Mouse (Mus musculus): ENCODE measurements around the gene B230104I21Rik.

Gene B230104I21Rik

GRCm38 (mm10) chr4:154352246-154352645 is 16.3 kb downstream of the B230104I21Rik start:
- no peak for DNase-seq

DNA sequence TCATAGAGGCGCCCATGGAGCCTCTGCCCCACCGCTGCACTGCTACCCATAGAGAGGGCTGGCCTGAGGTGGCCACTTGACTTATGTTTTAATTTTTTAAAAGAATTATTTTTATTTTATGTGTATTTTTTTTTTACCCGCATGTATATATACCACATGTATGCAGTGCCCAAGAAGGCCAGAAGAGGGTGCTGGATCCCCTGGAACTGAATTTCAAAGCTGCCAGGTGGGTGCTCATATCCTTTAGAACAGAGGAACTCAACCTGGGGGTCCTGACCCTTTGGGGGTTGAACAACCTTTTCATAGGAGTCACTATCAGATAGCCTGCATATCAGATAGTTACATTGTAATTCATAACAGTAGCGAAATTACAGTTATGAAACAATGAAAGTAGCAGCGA is 19.5 kb downstream of the B230104I21Rik start:
- DNase-seq = peak; percentile 27

- no peak for DNase-seq
Observed at GRCm38 (mm10) chr4:154358370-154358769, 22.4 kb downstream of the B230104I21Rik start.

DNA sequence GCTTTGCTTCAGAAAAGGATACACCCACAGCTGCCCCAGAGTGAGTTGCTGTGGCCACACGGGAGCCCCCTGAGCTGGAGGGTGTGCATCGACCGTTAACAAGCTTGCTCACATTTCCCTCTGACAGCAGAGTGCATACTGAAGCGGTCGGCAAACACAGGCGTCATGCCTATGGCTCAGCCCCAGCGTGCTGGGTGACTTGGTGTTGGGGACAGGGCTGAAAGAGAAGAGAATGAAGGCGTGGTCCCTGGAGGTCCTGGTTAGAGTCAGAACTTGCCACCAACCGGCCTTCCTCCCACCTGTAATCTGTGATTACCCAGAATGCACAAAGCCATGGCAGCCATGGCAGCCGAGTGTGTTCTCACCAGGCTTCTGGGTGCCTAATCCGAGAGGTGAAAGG is 22.9 kb downstream of the B230104I21Rik start:
- DNase-seq = no peak

GRCm38 (mm10) chr4:154359762-154360300 is 23.9 kb downstream of the B230104I21Rik start:
- DNase-seq = no peak

DNA sequence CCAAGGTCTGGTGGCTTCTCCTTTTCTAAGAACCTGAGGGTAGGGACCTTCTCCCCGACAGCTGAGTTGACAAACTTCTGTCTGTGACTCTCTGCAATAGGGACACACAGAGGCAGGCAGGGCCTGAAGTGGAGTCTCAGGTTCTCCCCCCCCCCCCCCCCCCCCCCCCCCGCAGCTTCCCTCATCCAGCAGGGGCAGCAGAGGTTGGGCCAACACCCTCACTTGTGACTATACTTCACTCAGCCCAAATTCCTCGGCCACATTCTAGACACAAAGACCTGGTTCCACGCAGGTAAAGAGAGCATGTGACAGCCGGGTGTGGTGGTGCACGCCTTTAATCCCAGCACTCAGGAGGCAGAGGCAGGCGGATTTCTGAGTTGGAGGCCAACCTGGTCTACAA is 24.5 kb downstream of the B230104I21Rik start:
- no peak for DNase-seq

- DNase-seq = no peak
Observed at GRCm38 (mm10) chr4:154360850-154361249, 24.9 kb downstream of the B230104I21Rik start.

DNA sequence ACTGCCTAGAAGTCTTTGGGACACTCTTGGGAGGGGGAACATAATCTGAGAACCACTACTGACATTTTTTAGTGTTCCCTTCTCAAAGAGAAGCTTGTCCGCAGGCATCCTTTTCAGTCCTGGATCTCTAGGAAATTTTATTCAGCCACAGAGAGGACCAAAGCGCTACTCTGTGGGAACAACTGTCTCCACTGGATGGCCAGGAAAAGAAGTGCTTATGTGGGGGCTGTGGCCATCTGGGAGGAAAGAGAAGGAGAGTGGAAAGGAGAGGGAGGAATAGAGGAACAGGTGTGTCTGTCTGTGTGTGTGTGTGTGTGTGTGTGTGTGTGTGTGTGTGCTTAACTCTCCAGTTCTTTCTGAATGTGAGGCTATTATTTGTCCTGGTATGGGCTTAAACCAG is 28.8 kb downstream of the B230104I21Rik start:
- DNase-seq = no peak

GRCm38 (mm10) chr4:154366836-154367235 is 30.9 kb downstream of the B230104I21Rik start:
- DNase-seq = no peak

GRCm38 (mm10) chr4:154369089-154369488 is 33.2 kb downstream of the B230104I21Rik start:
- DNase-seq = no peak

- DNase-seq = no peak
Observed at GRCm38 (mm10) chr4:154370841-154371240, 34.9 kb downstream of the B230104I21Rik start.

- no peak for DNase-seq
Observed at GRCm38 (mm10) chr4:154371542-154372247, 35.8 kb downstream of the B230104I21Rik start.

DNA sequence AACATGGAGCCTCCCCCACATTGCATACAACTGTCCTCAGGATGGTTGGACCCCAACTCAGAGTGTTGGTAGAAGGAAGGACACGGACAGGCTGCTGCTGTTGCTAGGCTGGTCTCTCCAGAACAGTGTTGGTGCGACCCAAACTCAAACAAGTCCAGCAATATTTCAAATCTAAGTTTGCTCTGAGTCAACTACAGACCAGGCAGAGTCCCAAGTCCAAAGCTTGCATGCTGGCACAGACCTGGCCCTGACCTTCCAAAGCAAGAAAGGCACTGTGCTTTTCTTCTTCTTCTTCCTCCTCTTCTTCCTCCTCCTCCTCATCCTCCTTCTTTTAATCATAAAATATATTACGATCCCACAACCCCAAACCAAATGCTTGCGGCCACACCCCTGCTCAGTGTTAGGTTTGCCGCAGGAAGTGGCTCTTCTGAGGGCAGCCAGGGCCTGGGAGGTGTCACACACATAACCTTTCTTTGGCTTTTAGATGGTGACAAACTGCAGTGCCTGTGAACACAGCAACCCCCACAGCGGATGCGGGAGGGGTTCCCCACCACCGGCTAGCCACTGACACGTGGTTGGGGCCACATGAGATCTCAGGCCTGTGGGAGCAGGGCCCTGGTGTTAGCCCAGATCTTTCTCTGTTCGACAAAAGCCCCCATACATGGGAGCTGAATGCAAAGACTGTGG is 40.2 kb downstream of the B230104I21Rik start:
- peak; percentile 48 for DNase-seq

GRCm38 (mm10) chr4:154378876-154379275 is 42.9 kb downstream of the B230104I21Rik start:
- DNase-seq = no peak

DNA sequence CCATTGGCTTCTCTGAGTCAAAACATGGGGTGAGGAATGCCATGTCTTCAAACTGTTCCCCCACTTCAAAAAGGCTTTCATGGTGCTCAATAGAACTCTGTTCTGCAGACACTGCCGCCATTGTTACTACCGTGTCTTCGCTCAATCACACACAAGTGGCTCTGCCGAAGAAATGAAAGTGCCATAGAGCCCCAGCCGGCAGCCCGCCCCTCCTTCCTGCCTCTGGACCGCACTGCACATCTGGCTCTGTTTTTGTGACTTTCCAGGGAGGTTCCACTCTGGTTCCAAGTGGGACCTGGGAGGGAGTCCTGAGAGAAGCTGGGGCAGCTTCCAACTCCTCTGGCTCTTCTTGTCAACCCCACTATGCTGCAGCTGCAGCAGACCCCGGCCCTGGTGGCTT is 49.3 kb downstream of the B230104I21Rik start:
- DNase-seq = no peak

- no peak for DNase-seq
Observed at GRCm38 (mm10) chr4:154385918-154386317, 50.0 kb downstream of the B230104I21Rik start.

GRCm38 (mm10) chr4:154386810-154387209 is 50.9 kb downstream of the B230104I21Rik start:
- no peak for DNase-seq

DNA sequence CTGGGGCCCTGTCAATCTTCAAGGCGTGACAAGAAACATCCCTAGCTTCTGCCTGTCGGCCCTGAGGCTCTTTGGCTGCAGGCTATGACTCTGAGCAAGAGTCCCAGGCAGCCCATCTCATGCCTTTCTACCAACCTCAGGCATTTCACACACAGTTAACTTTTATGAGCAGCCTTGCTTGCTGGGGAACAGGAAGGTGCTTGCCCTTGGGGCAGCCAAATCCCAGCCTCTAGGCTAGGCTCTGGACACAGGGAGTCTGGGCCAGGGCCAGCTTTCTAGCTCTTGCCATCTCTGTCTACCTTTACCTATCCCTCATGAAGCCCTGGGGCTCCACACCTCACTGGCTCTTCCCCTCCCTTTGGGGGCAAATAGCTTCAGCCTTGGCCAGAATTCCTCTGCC is 53.7 kb downstream of the B230104I21Rik start:
- DNase-seq = no peak

- no peak for DNase-seq
Observed at GRCm38 (mm10) chr4:154390333-154391080, 54.6 kb downstream of the B230104I21Rik start.

GRCm38 (mm10) chr4:154392641-154393040 is 56.7 kb downstream of the B230104I21Rik start:
- no peak for DNase-seq

DNA sequence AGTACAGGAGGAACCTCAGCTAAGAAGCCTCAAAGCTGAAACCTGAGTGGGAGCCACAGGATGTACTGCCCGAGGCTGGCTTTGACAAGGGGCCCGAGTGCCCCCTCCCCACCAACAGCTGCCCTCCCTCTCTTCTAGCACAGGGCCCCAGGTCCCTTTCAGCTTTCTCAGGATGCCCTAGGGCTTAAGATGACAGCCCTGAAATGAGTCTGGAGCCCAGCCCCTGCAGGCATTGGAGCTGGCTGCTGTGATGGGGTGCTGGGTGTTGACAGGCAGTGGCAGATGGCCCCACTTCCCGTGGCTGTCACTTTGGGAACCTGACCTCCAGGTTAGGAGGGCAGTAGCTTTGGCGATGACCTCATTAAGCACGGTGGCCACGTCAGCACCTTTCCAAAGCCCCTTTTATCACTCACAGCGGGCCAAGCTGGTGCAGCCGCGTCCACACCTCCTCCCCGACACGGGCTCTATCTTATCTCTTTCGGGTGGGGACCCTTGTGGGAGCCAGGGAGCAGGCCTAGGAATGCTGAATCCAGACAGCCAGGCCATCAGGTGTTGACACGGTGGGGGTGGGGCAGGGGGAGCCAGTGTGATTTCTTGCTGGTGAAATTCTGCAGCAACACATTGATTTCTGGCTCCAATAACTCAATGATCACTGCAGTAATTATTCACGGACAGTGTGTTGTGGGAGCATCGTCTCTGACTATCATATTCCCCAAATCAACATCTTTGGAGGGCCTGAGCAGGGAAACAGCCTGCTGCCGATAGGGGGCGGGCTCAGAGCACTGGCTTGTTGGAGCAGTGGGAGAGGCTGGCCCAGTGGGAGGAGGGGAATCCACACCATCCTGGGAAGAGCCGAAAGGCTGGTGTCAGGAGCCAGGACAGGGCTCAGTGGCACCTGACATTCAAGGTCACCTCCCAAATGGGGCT is 57.5 kb downstream of the B230104I21Rik start:
- peak; percentile 20 for DNase-seq

- no peak for DNase-seq
Observed at GRCm38 (mm10) chr4:154394123-154394722, 58.3 kb downstream of the B230104I21Rik start.

Measured in thymus, postnatal 4 days (tissue).